Mouse (Mus musculus) 416B (cell line): Measurements from ENCODE around the gene Saxo1.

Source experiments
- DNase-seq: peaks from one replicate; pipeline ENCODE4 v3.0.0; 2011; ENCODE audit warnings: low read depth

The Saxo1 gene

DNA sequence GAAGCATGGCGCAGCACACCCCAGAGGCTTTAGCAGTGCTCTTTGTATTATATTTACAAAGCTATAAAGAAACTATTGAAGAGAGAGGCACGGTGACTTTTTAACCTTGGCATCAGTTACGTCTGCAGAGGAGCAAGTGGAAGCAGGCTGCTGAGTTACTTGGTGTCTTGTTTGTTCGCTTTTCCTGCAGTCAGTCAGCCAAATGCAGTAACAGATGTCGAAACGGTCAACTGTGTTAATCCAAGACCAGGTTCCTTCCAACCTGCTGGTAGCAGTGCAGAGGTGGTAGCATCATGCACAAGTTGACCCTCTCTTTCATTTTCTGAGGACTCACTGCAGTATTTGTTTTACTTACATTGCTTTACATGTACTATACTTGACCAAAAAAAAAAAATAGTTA lies 135.5 kb downstream of the Saxo1 start:
- DNase-seq: no peak

DNA sequence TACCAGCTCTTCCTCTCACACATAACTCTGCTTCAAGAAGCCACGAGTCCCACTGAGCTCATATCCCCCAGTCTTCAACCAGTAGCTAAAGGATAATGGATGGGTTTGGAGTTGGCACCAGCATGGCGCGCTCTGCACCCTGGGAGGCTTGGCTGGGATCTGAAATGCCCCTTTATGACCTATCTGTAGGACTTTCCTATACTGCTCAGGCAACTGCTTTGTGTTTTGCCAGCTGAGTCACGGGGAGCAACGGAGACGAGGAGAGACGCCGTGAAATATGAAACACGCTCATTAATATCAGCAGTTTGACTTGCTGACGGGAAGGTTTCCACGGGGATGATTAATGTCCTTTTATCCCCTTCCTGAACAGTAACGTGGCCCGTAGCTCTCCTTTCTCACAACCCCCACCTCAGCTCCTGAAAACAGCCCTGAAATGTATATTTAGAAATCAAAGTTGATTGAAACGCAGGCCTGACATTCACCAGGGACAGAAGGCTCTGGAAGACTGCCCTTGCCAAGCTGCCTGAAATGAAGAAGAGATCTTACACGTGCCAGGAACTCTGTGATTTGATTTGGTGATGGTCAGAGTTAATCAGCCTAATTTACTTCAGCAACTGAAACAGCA lies 141.6 kb downstream of the Saxo1 start:
- no peak for DNase-seq

DNA sequence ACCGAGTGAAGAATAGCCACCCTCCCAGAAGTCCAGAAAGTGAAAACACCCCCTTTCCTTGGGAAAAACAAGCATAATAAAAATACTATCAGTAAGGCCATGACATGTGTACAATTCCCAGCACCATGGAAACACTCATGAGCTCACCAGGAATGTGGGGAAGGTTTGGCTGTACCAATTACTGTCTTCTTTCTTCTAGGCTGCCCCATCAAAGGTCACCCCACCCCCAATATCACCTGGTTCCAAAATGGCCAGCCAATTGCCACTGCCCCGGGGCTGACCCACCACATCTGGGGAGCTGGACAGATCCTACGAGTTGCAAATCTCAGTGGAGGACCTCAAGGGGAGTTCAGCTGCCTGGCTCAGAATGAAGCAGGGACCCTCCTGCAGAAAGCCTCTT lies 144.7 kb downstream of the Saxo1 start:
- no peak for DNase-seq

GRCm38 (mm10) chr4:86410946-86411345 lies 147.2 kb downstream of the Saxo1 start:
- DNase-seq: no peak

DNA sequence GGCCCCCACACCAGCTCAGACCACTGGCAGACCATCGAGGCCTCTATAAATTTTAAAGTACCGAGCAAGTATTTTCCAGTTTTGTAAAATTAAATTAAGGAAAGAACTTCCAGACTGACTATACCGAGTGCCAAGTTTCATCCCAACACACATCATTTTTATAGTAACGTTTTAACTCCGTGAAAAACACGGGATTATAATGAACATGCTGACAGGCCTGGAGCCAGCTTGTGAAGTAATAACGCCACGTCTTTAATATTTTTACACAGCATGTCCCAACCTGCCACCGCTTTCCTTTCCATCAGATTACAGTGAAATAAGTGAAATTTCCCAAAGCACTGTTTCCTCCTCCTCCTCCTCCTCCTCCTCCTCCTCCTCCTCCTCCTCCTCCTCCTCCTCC lies 149.7 kb downstream of the Saxo1 start:
- no peak for DNase-seq

- DNase-seq: no peak
These were observed 151.0 kb downstream of the Saxo1 start for GRCm38 (mm10) chr4:86407200-86407527.

- no peak for DNase-seq
These were observed 151.5 kb downstream of the Saxo1 start for GRCm38 (mm10) chr4:86406501-86407199.

- DNase-seq: no peak
These were observed 157.0 kb downstream of the Saxo1 start for GRCm38 (mm10) chr4:86401116-86401515.

GRCm38 (mm10) chr4:86397470-86397869 lies 160.7 kb downstream of the Saxo1 start:
- DNase-seq: no peak

GRCm38 (mm10) chr4:86396672-86397288 lies 161.3 kb downstream of the Saxo1 start:
- no peak for DNase-seq

- DNase-seq: no peak
These were observed 162.5 kb downstream of the Saxo1 start for GRCm38 (mm10) chr4:86395636-86396035.
